Mouse (Mus musculus) embryonic facial prominence, embryonic 15.5 days (tissue): ENCODE measurements around the gene Hk1. TPM values are rescaled to one million over a fixed set of nuclear protein-coding genes. Genes with fewer than 3 reads are reported as not detected.
A peak's percentile ranks its signal among the peaks of the same experiment; 100 is the strongest.

Experiments used
- ATAC-seq: fragments of 200-750 bp; cut with Nextera tagmentation; 2 replicates; pipeline ENCODE4 v1.8.0; 2017; ENCODE audit warnings: low read depth, moderate TSS enrichment; ENCODE audit not compliant: insufficient number of reproducible peaks, low FRiP score, low TSS enrichment
- H3K27ac ChIP-seq: fragments of 300-500 bp; sonication (generic); replicated peaks from 2 replicates; pipeline ENCODE4 v1.5.1; 2015; ENCODE audit warnings: mild to moderate bottlenecking, inconsistent platforms
- H3K27me3 ChIP-seq: fragments of 300-500 bp; sonication (generic); 2 replicates; pipeline ENCODE4 v1.6.1; 2015; ENCODE audit warnings: inconsistent platforms
- H3K36me3 ChIP-seq: fragments of 300-500 bp; sonication (generic); 2 replicates; pipeline ENCODE4 v1.6.1; 2015; ENCODE audit warnings: mild to moderate bottlenecking, inconsistent platforms
- H3K4me1 ChIP-seq: fragments of 300-500 bp; sonication (generic); 2 replicates; pipeline ENCODE4 v1.6.1; 2015; ENCODE audit warnings: inconsistent platforms
- H3K4me2 ChIP-seq: fragments of 300-500 bp; sonication (generic); replicated peaks from 2 replicates; pipeline ENCODE4 v1.6.1; 2015; ENCODE audit warnings: mild to moderate bottlenecking, inconsistent platforms
- H3K4me3 ChIP-seq: fragments of 300-500 bp; sonication (generic); replicated peaks from 2 replicates; pipeline ENCODE4 v1.5.1; 2015; ENCODE audit warnings: mild to moderate bottlenecking, inconsistent platforms
- H3K9ac ChIP-seq: fragments of 300-500 bp; sonication (generic); 2 replicates; pipeline ENCODE4 v1.6.1; 2015; ENCODE audit warnings: inconsistent platforms
- H3K9me3 ChIP-seq: fragments of 300-500 bp; sonication (generic); replicated peaks from 2 replicates; pipeline ENCODE4 v1.6.1; 2016; ENCODE audit warnings: inconsistent platforms
- WGBS: fragments of 180-500 bp; shearing (Covaris S2); methylation state at CpG from one replicate; pipeline ENCODE4 v1.1.7; 2015; 5-methylcytosine and 5-hydroxymethylcytosine counted together
- polyA plus RNA-seq: library from polyadenylated mRNA; unstranded; fragments of >200 nt; fragmentation: Nextera tagmentation; extraction: Ambion mirVana; gene quantifications from 2 replicates; pipeline ENCODE4 v1.2.1, GENCODE M21; 2015

Gene Hk1
- 39.4 and 40.9 TPM in 2 replicates for polyA plus RNA-seq

GRCm38 (mm10) chr10:62379808-62380207 is at the start of gene Hk1:
Gene Hk1, minus strand, starts transcription at chr10:62379908.
- no peaks in the 10 kb centered on the region for H3K4me1 ChIP-seq
- H3K4me3 ChIP-seq = no peak within 1 kb of the TSS
- no peaks in the 10 kb centered on the region for H3K36me3 ChIP-seq
- H3K27me3 ChIP-seq = no peaks in the 10 kb centered on the region
- H3K4me2 ChIP-seq = no peak within 1 kb of the TSS
- H3K9me3 ChIP-seq = no peaks in the 10 kb centered on the region
- no peak within 1 kb of the TSS for H3K27ac ChIP-seq
- H3K9ac ChIP-seq = no peak within 1 kb of the TSS
- WGBS = 87% methylated on average over 1 of the region's 1 CpGs
- no peak for ATAC-seq

GRCm38 (mm10) chr10:62425081-62425871 is 45.6 kb upstream of the Hk1 start:
- WGBS = 41% methylated on average over 9 of the region's 9 CpGs
- H3K4me2 ChIP-seq = no peak overlapping the region
- H3K4me1 ChIP-seq = peaks cover 11% of the 10 kb centered on the region
- H3K4me3 ChIP-seq = no peak overlapping the region
- no peaks in the 10 kb centered on the region for H3K9me3 ChIP-seq
- 0 out of 2 replicates have a peak overlapping the region, but pooled peaks have one; percentile 17 for H3K27ac ChIP-seq
- no peaks in the 10 kb centered on the region for H3K27me3 ChIP-seq
- ATAC-seq = peak; percentile 52; the same call in 1 of the 2 replicates
- H3K36me3 ChIP-seq = peaks cover 27% of the 10 kb centered on the region
- no peak overlapping the region for H3K9ac ChIP-seq

- ATAC-seq = no peak
- Histone ChIP-seq H3K27ac (no peak within 1 kb of the TSS), H3K4me3 (no peak within 1 kb of the TSS)
These were observed 42.5 kb upstream of the Hk1 start, which contains the start of gene Hkdc1 for GRCm38 (mm10) chr10:62422255-62422654. Gene Hkdc1, minus strand, starts transcription at chr10:62422491.

GRCm38 (mm10) chr10:62421127-62421526 is 41.4 kb upstream of the Hk1 start:
- no peak overlapping the region for H3K4me2 ChIP-seq
- ATAC-seq = no peak
- no peaks in the 10 kb centered on the region for H3K27me3 ChIP-seq
- no peaks in the 10 kb centered on the region for H3K36me3 ChIP-seq
- no peak overlapping the region for H3K4me3 ChIP-seq
- no peaks in the 10 kb centered on the region for H3K9me3 ChIP-seq
- no peak overlapping the region for H3K27ac ChIP-seq
- H3K4me1 ChIP-seq = peaks cover 15% of the 10 kb centered on the region
- H3K9ac ChIP-seq = no peak overlapping the region
- WGBS = 82% methylated on average over 3 of the region's 3 CpGs

More at GRCm38 (mm10) chr10:62422255-62422654, 42.5 kb upstream of the Hk1 start, which contains the start of gene Hkdc1:
- Histone ChIP-seq H3K9ac (no peak within 1 kb of the TSS), H3K27me3 (no peaks in the 10 kb centered on the region), H3K36me3 (no peaks in the 10 kb centered on the region), H3K9me3 (no peaks in the 10 kb centered on the region), H3K4me1 (peaks cover 15% of the 10 kb centered on the region), H3K4me2 (peak within 1 kb of the TSS; percentile 17; the same call in 1 of the 2 replicates)
- 28% methylated on average over 15 of the region's 15 CpGs for WGBS

GRCm38 (mm10) chr10:62420399-62420798 is 40.7 kb upstream of the Hk1 start:
- Histone ChIP-seq H3K4me1 (peaks cover 9% of the 10 kb centered on the region), H3K27ac (no peak overlapping the region), H3K4me2 (no peak overlapping the region), H3K27me3 (no peaks in the 10 kb centered on the region), H3K4me3 (no peak overlapping the region), H3K36me3 (no peaks in the 10 kb centered on the region), H3K9ac (no peak overlapping the region), H3K9me3 (no peaks in the 10 kb centered on the region)
- 76% methylated on average over 6 of the region's 6 CpGs for WGBS
- ATAC-seq = no peak

- Histone ChIP-seq H3K9ac (no peak overlapping the region), H3K9me3 (no peaks in the 10 kb centered on the region), H3K4me2 (no peak overlapping the region), H3K4me3 (no peak overlapping the region), H3K27me3 (no peaks in the 10 kb centered on the region), H3K27ac (no peak overlapping the region), H3K4me1 (0 out of 2 replicates have a peak, but pooled peaks cover 8% of the 10 kb centered on the region), H3K36me3 (no peaks in the 10 kb centered on the region)
- WGBS = 64% methylated on average over 5 of the region's 5 CpGs
- no peak for ATAC-seq
These were observed 39.7 kb upstream of the Hk1 start for GRCm38 (mm10) chr10:62419422-62419821.

- no peak overlapping the region for H3K4me2 ChIP-seq
- H3K36me3 ChIP-seq = no peaks in the 10 kb centered on the region
- no peak overlapping the region for H3K9ac ChIP-seq
- WGBS = 47% methylated on average over 7 of the region's 7 CpGs
- H3K4me3 ChIP-seq = no peak overlapping the region
- no peak overlapping the region for H3K27ac ChIP-seq
- H3K27me3 ChIP-seq = no peaks in the 10 kb centered on the region
- H3K9me3 ChIP-seq = no peaks in the 10 kb centered on the region
- no peak for ATAC-seq
- H3K4me1 ChIP-seq = 0 out of 2 replicates have a peak, but pooled peaks cover 8% of the 10 kb centered on the region
These were observed 39.2 kb upstream of the Hk1 start for GRCm38 (mm10) chr10:62418831-62419356.

GRCm38 (mm10) chr10:62413606-62413982 is 33.9 kb upstream of the Hk1 start:
- no peak overlapping the region for H3K4me3 ChIP-seq
- 38% methylated on average over 4 of the region's 4 CpGs for WGBS
- H3K27ac ChIP-seq = no peak overlapping the region
- H3K36me3 ChIP-seq = no peaks in the 10 kb centered on the region
- H3K4me2 ChIP-seq = no peak overlapping the region
- no peaks in the 10 kb centered on the region for H3K27me3 ChIP-seq
- H3K9ac ChIP-seq = no peak overlapping the region
- H3K4me1 ChIP-seq = no peaks in the 10 kb centered on the region
- H3K9me3 ChIP-seq = no peaks in the 10 kb centered on the region
- no peak for ATAC-seq

- no peak for ATAC-seq
- no peak overlapping the region for H3K4me2 ChIP-seq
- H3K27me3 ChIP-seq = no peaks in the 10 kb centered on the region
- H3K9ac ChIP-seq = no peak overlapping the region
- no peak overlapping the region for H3K4me3 ChIP-seq
- no peaks in the 10 kb centered on the region for H3K9me3 ChIP-seq
- no peaks in the 10 kb centered on the region for H3K36me3 ChIP-seq
- H3K4me1 ChIP-seq = no peaks in the 10 kb centered on the region
- no peak overlapping the region for H3K27ac ChIP-seq
- 21% methylated on average over 8 of the region's 8 CpGs for WGBS
These were observed 33.3 kb upstream of the Hk1 start for GRCm38 (mm10) chr10:62412906-62413605.

GRCm38 (mm10) chr10:62411431-62412410 is 32.0 kb upstream of the Hk1 start:
- Histone ChIP-seq H3K4me2 (no peak overlapping the region), H3K9ac (no peak overlapping the region), H3K27ac (no peak overlapping the region), H3K36me3 (no peaks in the 10 kb centered on the region), H3K4me3 (no peak overlapping the region), H3K9me3 (no peaks in the 10 kb centered on the region), H3K27me3 (no peaks in the 10 kb centered on the region), H3K4me1 (no peaks in the 10 kb centered on the region)
- ATAC-seq = no peak
- WGBS = 59% methylated on average over 19 of the region's 19 CpGs
